Mouse (Mus musculus): ENCODE data around the gene Vrk3. TPM values are rescaled to one million over a fixed set of nuclear protein-coding genes. Genes with fewer than 3 reads are reported as not detected.
"Not testable (repeated sequence)": the region's sequence is repeated elsewhere in the genome, so short reads cannot be mapped to it uniquely, and the experiment has no call there.

The Vrk3 gene
- polyA plus RNA-seq, 1 experiment from 2014 or later, result 24.8 TPM

DNA sequence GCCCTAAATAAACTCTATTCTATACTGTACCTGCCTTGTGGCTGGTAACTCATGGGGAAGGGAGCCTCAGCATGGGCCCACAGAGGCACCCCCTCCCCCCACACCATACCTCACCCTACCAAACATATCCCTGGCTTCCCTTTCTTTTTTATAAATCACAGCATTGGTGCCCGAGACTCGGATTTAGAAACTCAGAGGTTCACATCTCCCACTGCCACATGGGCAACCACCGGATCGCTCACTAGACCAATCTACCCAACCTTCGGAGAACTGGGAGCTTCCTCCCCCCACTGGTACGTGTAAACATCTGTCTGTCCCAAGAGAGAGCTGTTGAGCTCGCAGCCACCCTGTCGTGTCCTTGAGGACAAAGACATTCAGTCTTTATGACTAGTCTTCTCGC, 3.9 kb upstream of the Vrk3 start:
- Histone ChIP-seq H3K36me3 (ENCODE audit: control insufficient read depth, insufficient read depth, low read length) (no peaks in the 10 kb centered on the region), H3K4me2 (ENCODE audit: low read depth, low read length) (peak overlapping the region; percentile 64), H3K27me3 (replicated peaks; ENCODE audit: control insufficient read depth, insufficient read depth, low read length) (no peaks in the 10 kb centered on the region), H3K27ac (replicated peaks; ENCODE audit: low read depth, low read length) (no peak overlapping the region), H3K4me1 (ENCODE audit: control insufficient read depth, insufficient read depth, low read length) (peaks cover 15% of the 10 kb centered on the region), H3K9ac (ENCODE audit: low read depth, low read length) (peak overlapping the region; percentile 55), H3K9me3 (ENCODE audit: control insufficient read depth, low read length) (no peaks in the 10 kb centered on the region), H3K4me3 (ENCODE audit: low read depth, low read length) (peak overlapping the region; percentile 42)
- DNase-seq (ENCODE audit: low spot score), result no peak
- WGBS, result 35% methylated on average over 9 of the region's 9 CpGs
- ATAC-seq (ENCODE audit: low read depth), result no peak

DNA sequence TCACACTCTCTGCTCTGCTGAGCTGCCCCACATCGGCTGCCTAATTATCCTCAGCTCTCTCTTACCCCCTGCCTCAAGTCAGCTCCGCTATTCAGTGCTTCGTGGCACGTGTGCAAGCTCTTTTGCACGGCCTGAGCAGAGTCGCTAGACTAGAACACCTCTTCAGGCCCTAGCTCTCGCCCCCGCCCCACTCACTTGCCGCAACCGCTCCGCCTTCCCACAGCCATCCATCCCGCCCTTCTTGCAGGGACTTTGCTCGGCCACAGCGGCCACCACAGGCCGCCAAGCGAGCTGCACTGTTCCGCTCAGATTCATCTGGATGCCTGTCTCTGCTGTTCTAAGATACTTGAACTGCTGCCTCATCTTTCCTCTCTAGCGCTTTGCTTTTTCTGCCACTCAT, 3.1 kb upstream of the Vrk3 start:
- H3K9me3 ChIP-seq (ENCODE audit: control insufficient read depth, low read length), result no peaks in the 10 kb centered on the region
- H3K4me3 ChIP-seq (ENCODE audit: low read depth, low read length), result peak overlapping the region; percentile 42
- peaks cover 15% of the 10 kb centered on the region for H3K4me1 ChIP-seq (ENCODE audit: control insufficient read depth, insufficient read depth, low read length)
- peak overlapping the region; percentile 64 for H3K4me2 ChIP-seq (ENCODE audit: low read depth, low read length)
- ATAC-seq (ENCODE audit: low read depth), result peak; percentile 69
- peak overlapping the region; percentile 55 for H3K9ac ChIP-seq (ENCODE audit: low read depth, low read length)
- H3K36me3 ChIP-seq (ENCODE audit: control insufficient read depth, insufficient read depth, low read length), result no peaks in the 10 kb centered on the region
- H3K27me3 ChIP-seq (replicated peaks; ENCODE audit: control insufficient read depth, insufficient read depth, low read length), result no peaks in the 10 kb centered on the region
- DNase-seq (ENCODE audit: low spot score), result peak; percentile 90
- 0% methylated on average over 18 of the region's 18 CpGs for WGBS
- H3K27ac ChIP-seq (replicated peaks; ENCODE audit: low read depth, low read length), result no peak overlapping the region

DNA sequence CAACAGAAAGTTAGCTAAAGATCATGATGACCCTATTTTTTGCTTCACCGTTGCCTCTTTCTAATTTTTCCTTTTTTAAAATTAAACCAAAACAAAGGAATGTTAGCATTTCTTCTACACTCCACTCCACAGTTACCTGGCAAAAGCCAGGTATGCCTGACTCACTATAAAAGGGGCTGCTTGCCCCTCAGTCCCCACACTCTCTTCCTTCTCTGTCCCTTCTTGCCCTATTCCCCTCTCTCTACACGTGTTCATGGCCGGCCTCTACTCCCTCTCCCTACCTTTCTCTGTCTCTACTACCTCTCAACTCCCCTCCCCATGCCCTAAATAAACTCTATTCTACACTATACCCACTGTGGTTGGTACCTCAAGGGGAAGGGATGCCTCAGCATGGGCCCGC, 1.1 kb upstream of the Vrk3 start:
- Histone ChIP-seq H3K4me2 (ENCODE audit: low read depth, low read length) (peak overlapping the region; percentile 70), H3K27ac (replicated peaks; ENCODE audit: low read depth, low read length) (no peak overlapping the region), H3K9ac (ENCODE audit: low read depth, low read length) (no peak overlapping the region), H3K36me3 (ENCODE audit: control insufficient read depth, insufficient read depth, low read length) (peaks cover 3% of the 10 kb centered on the region; the same call in 1 of the 2 replicates), H3K4me3 (ENCODE audit: low read depth, low read length) (no peak overlapping the region), H3K9me3 (ENCODE audit: control insufficient read depth, low read length) (no peaks in the 10 kb centered on the region), H3K27me3 (replicated peaks; ENCODE audit: control insufficient read depth, insufficient read depth, low read length) (no peaks in the 10 kb centered on the region), H3K4me1 (ENCODE audit: control insufficient read depth, insufficient read depth, low read length) (peaks cover 15% of the 10 kb centered on the region)
- DNase-seq (ENCODE audit: low spot score) (no peak), ATAC-seq (ENCODE audit: low read depth) (no peak)
- 63% methylated on average over 4 of the region's 4 CpGs for WGBS

DNA sequence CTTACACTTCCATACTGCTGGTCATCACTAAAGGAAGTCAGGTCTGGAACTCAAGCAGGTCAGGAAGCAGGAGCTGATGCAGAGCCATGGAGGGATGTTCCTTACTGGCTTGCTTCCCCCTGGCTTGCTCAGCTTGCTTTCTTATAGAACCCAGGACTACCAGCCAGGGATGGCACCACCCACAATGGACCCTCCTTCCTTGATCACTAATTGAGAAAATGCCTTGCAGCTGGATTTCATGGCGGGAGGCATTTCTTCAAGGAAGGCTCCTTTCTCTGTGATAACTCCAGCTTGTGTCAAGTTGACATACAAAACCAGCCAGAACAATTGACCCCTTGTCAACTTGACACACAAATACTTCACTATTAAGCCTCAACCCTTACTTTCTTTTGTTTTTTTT, 2.7 kb downstream of the Vrk3 start, which contains the start of gene Zfp473:
Zfp473 (minus strand) TSS at position 101 of the 400 bp plus-strand sequence.
- H3K9ac ChIP-seq (ENCODE audit: low read depth, low read length); H3K4me3 ChIP-seq (ENCODE audit: low read depth, low read length); ATAC-seq (ENCODE audit: low read depth); DNase-seq (ENCODE audit: low spot score); H3K9me3 ChIP-seq (ENCODE audit: control insufficient read depth, low read length); H3K4me1 ChIP-seq (ENCODE audit: control insufficient read depth, insufficient read depth, low read length); H3K27me3 ChIP-seq (replicated peaks; ENCODE audit: control insufficient read depth, insufficient read depth, low read length); H3K4me2 ChIP-seq (ENCODE audit: low read depth, low read length); H3K27ac ChIP-seq (replicated peaks; ENCODE audit: low read depth, low read length): not testable (repeated sequence)
- H3K36me3 ChIP-seq (ENCODE audit: control insufficient read depth, insufficient read depth, low read length), result peaks cover 41% of the 10 kb centered on the region
- 33% methylated on average over 1 of the region's 1 CpGs for WGBS

DNA sequence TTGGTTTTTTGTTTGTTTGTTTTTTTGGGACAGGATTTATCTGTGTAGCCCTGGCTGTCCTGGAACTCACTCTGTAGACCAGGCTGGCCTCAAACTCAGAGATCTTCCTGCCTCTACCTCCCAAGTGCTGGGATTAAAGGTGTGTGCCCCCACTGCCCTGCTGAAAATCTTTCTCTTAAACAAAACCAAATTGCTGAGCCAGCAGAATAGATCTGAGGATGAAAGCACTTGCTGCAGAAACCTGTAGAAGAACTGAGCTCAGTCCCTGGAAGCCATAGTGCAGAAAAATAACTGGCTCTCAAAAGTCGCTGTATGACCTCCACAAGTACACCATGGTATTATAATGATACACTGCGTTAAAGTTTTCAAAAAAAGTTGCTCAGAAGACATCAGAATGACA, 9.0 kb downstream of the Vrk3 start:
- ATAC-seq (ENCODE audit: low read depth), result no peak
- Histone ChIP-seq H3K27me3 (replicated peaks; ENCODE audit: control insufficient read depth, insufficient read depth, low read length) (no peaks in the 10 kb centered on the region), H3K36me3 (ENCODE audit: control insufficient read depth, insufficient read depth, low read length) (peaks cover 94% of the 10 kb centered on the region), H3K9me3 (ENCODE audit: control insufficient read depth, low read length) (no peaks in the 10 kb centered on the region), H3K9ac (ENCODE audit: low read depth, low read length) (no peak overlapping the region), H3K27ac (replicated peaks; ENCODE audit: low read depth, low read length) (no peak overlapping the region), H3K4me1 (ENCODE audit: control insufficient read depth, insufficient read depth, low read length) (no peaks in the 10 kb centered on the region), H3K4me2 (ENCODE audit: low read depth, low read length) (no peak overlapping the region), H3K4me3 (ENCODE audit: low read depth, low read length) (no peak overlapping the region)
- WGBS, result 87% methylated on average over 2 of the region's 2 CpGs
- no peak for DNase-seq (ENCODE audit: low spot score)

DNA sequence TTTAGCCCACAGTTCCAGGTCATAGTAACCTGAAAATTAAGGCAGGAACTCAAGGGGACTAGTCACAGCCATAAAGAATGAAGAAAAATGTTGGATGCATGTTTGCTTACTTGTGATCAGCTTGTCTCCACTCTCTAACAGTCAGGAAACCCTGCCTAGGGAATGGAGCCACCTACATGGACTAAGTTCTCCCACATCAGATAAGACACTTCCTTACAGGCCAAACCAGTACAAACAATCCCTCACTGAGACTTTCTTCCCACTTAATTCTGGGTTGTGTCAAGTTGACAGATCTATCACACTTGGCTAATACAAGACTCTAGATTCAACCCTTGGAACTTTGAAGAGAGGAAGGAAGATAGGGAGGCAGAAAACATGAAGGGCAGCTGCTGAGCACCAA, 12.2 kb downstream of the Vrk3 start:
- Histone ChIP-seq H3K36me3 (ENCODE audit: control insufficient read depth, insufficient read depth, low read length) (peaks cover 88% of the 10 kb centered on the region), H3K9ac (ENCODE audit: low read depth, low read length) (no peak overlapping the region), H3K4me1 (ENCODE audit: control insufficient read depth, insufficient read depth, low read length) (no peaks in the 10 kb centered on the region), H3K9me3 (ENCODE audit: control insufficient read depth, low read length) (no peaks in the 10 kb centered on the region), H3K27ac (replicated peaks; ENCODE audit: low read depth, low read length) (no peak overlapping the region), H3K4me2 (ENCODE audit: low read depth, low read length) (no peak overlapping the region), H3K4me3 (ENCODE audit: low read depth, low read length) (no peak overlapping the region), H3K27me3 (replicated peaks; ENCODE audit: control insufficient read depth, insufficient read depth, low read length) (no peaks in the 10 kb centered on the region)
- DNase-seq (ENCODE audit: low spot score) (no peak), ATAC-seq (ENCODE audit: low read depth) (no peak)

DNA sequence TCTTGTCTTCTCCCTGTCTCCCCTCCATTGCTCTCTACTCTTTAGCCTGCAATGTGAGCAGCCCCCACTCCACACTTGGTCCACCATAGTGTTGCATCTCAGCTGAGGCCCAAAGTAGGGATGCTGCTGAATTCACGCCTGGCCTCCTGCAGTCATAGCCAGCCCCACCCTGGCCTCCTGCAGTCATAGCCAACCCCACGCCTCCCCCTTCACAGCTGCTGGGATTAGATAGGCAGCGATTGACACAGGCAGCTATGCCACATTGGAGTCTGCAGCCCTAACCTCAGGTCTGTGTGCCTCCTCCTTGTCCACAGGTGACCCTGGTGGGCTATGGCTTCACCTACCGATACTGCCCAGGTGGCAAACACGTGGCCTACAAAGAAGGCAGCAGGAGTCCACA, 19.9 kb downstream of the Vrk3 start:
- Histone ChIP-seq H3K9me3 (ENCODE audit: control insufficient read depth, low read length) (no peaks in the 10 kb centered on the region), H3K9ac (ENCODE audit: low read depth, low read length) (no peak overlapping the region), H3K4me3 (ENCODE audit: low read depth, low read length) (no peak overlapping the region), H3K4me1 (ENCODE audit: control insufficient read depth, insufficient read depth, low read length) (no peaks in the 10 kb centered on the region), H3K36me3 (ENCODE audit: control insufficient read depth, insufficient read depth, low read length) (peaks cover 88% of the 10 kb centered on the region), H3K4me2 (ENCODE audit: low read depth, low read length) (no peak overlapping the region), H3K27me3 (replicated peaks; ENCODE audit: control insufficient read depth, insufficient read depth, low read length) (no peaks in the 10 kb centered on the region), H3K27ac (replicated peaks; ENCODE audit: low read depth, low read length) (no peak overlapping the region)
- ATAC-seq (ENCODE audit: low read depth), result no peak
- 75% methylated on average over 5 of the region's 5 CpGs for WGBS
- no peak for DNase-seq (ENCODE audit: low spot score)

DNA sequence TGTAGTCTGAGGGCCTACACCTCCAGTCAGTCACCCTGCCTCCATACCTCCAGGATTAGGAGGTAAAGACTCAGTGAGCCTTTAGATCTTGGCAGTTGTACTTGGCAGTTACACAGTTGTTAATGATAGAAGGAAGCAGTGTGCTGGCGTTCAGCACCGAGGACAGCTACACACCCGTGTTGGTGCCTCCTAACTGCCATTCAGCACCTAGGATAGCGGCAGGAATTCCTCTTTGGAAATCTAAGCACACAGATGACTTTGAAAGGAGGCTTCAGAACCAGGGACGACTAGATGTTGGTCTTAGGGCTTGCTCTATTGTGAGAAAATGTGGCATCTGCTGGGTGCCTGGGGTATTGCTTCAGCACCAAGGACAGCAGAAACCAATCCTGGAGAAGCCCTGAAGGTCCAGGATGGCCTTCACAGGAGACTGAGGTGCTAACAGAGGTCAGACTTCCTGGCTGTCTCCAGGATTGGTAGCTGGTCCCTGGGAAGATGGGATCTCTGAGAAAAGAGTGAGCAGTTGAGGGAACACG, 21.9 kb downstream of the Vrk3 start:
- H3K36me3 ChIP-seq (ENCODE audit: control insufficient read depth, insufficient read depth, low read length), result peaks cover 89% of the 10 kb centered on the region
- DNase-seq (ENCODE audit: low spot score) (peak; percentile 91), ATAC-seq (ENCODE audit: low read depth) (0 out of 2 replicates have a peak, but pooled peaks have one; percentile 33)
- no peak overlapping the region for H3K9ac ChIP-seq (ENCODE audit: low read depth, low read length)
- H3K27me3 ChIP-seq (replicated peaks; ENCODE audit: control insufficient read depth, insufficient read depth, low read length), result no peaks in the 10 kb centered on the region
- H3K9me3 ChIP-seq (ENCODE audit: control insufficient read depth, low read length), result no peaks in the 10 kb centered on the region
- H3K27ac ChIP-seq (replicated peaks; ENCODE audit: low read depth, low read length), result no peak overlapping the region
- WGBS, result 13% methylated on average over 6 of the region's 6 CpGs
- no peak overlapping the region for H3K4me2 ChIP-seq (ENCODE audit: low read depth, low read length)
- no peak overlapping the region for H3K4me3 ChIP-seq (ENCODE audit: low read depth, low read length)
- H3K4me1 ChIP-seq (ENCODE audit: control insufficient read depth, insufficient read depth, low read length), result no peaks in the 10 kb centered on the region

DNA sequence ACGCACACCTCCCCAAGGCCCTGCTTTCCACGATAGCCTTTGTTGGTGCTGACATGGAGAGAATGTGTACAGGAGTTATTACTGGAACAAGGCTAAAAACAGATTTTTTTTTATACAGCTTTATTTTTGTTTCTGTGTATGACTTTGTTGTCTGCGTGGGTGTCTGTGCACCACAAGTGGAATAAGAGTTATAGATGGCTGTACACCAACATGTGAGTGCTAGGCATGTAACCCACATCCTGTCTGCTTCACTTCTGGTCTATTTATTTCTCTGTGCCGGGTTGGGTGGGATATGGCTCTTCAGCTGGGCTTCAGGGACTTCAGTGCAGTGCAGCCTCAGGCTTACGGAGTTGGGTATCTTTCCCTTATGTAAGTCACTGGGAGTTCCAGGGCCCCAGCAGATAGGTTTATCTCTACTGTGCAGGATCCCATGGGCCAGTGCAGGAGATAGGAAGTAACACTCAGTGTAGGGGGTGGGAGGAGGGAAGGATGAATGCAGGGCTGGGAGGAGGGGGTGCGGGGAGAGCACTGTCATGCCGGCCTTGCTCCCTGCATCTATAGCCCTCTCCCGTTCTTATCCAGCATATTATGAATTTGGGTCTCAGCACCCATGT, 24.5 kb downstream of the Vrk3 start:
- WGBS, result 88% methylated on average over 8 of the region's 8 CpGs
- DNase-seq (ENCODE audit: low spot score) (no peak), ATAC-seq (ENCODE audit: low read depth) (no peak)
- no peak overlapping the region for H3K27ac ChIP-seq (replicated peaks; ENCODE audit: low read depth, low read length)
- H3K27me3 ChIP-seq (replicated peaks; ENCODE audit: control insufficient read depth, insufficient read depth, low read length), result no peaks in the 10 kb centered on the region
- no peak overlapping the region for H3K4me3 ChIP-seq (ENCODE audit: low read depth, low read length)
- H3K4me1 ChIP-seq (ENCODE audit: control insufficient read depth, insufficient read depth, low read length), result no peaks in the 10 kb centered on the region
- H3K36me3 ChIP-seq (ENCODE audit: control insufficient read depth, insufficient read depth, low read length), result peaks cover 88% of the 10 kb centered on the region
- no peak overlapping the region for H3K4me2 ChIP-seq (ENCODE audit: low read depth, low read length)
- no peaks in the 10 kb centered on the region for H3K9me3 ChIP-seq (ENCODE audit: control insufficient read depth, low read length)
- H3K9ac ChIP-seq (ENCODE audit: low read depth, low read length), result no peak overlapping the region

All from embryonic facial prominence, embryonic 14.5 days (tissue).